Mouse (Mus musculus) limb, embryonic 12.5 days (tissue): ENCODE measurements around the gene Fundc2. TPM values are rescaled to one million over a fixed set of nuclear protein-coding genes. Genes with fewer than 3 reads are reported as not detected.

Source experiments
- polyA plus RNA-seq: library from polyadenylated mRNA; unstranded; fragments of >200 nt; fragmentation: Nextera tagmentation; extraction: Ambion mirVana; gene quantifications from 2 replicates; pipeline ENCODE4 v1.2.1, GENCODE M21; 2016

Gene Fundc2
- polyA plus RNA-seq, 1 experiment from 2014 or later: 47.2 TPM

Other genes starting within 250 kb of the Fundc2 start
- gene Smim9, start 218.6 kb upstream of the Fundc2 start, polyA plus RNA-seq: not detected in 2 replicates
- 0.98 and 2.1 TPM in 2 replicates for gene F8, start 216 bp downstream of the Fundc2 start, polyA plus RNA-seq
- gene Cmc4, start 34.2 kb downstream of the Fundc2 start, polyA plus RNA-seq: 21.5 and 26.1 TPM in 2 replicates
- 10.1 and 12.6 TPM in 2 replicates for gene Mtcp1, start 34.2 kb downstream of the Fundc2 start, polyA plus RNA-seq
- gene Brcc3, start 34.2 kb downstream of the Fundc2 start, polyA plus RNA-seq: 73.6 and 77.8 TPM in 2 replicates
- gene Vbp1, start 131.9 kb downstream of the Fundc2 start, polyA plus RNA-seq: 154 and 155 TPM in 2 replicates
- gene Rab39b, start 195.8 kb downstream of the Fundc2 start, polyA plus RNA-seq: 5.4 and 5.5 TPM in 2 replicates